Mouse (Mus musculus) hindbrain, embryonic 10.5 days (tissue): ENCODE data around the gene Cds2. TPM values are rescaled to one million over a fixed set of nuclear protein-coding genes. Genes with fewer than 3 reads are reported as not detected.
"Not testable (repeated sequence)": the region's sequence is repeated elsewhere in the genome, so short reads cannot be mapped to it uniquely, and the experiment has no call there.

Source experiments
- DNase-seq: peaks from one replicate; pipeline ENCODE4 v3.0.0-alpha.2; 2017; ENCODE audit warnings: low spot score
- H3K27ac ChIP-seq: fragments of 300-500 bp; sonication (generic); 2 replicates; pipeline ENCODE4 v1.5.1; 2016; ENCODE audit warnings: mild to moderate bottlenecking, moderate library complexity
- H3K27me3 ChIP-seq: fragments of 300-500 bp; sonication (generic); 2 replicates; pipeline ENCODE4 v1.6.1; 2016; ENCODE audit warnings: mild to moderate bottlenecking; ENCODE audit not compliant: poor library complexity, insufficient read depth, severe bottlenecking
- H3K36me3 ChIP-seq: fragments of 300-500 bp; sonication (generic); 2 replicates; pipeline ENCODE4 v1.6.1; 2016; ENCODE audit warnings: mild to moderate bottlenecking, moderate library complexity
- H3K4me1 ChIP-seq: fragments of 300-500 bp; sonication (generic); replicated peaks from 2 replicates; pipeline ENCODE4 v1.6.1; 2016; ENCODE audit warnings: mild to moderate bottlenecking
- H3K4me3 ChIP-seq: fragments of 300-500 bp; sonication (generic); 2 replicates; pipeline ENCODE4 v1.5.1; 2016; ENCODE audit warnings: mild to moderate bottlenecking, moderate library complexity
- H3K9me3 ChIP-seq: fragments of 300-500 bp; sonication (generic); 2 replicates; pipeline ENCODE4 v1.6.1; 2016; ENCODE audit warnings: mild to moderate bottlenecking, moderate library complexity
- WGBS: fragments of 180-500 bp; shearing (Covaris S2); methylation state at CpG from one replicate; pipeline ENCODE4 v1.1.7; 2016; 5-methylcytosine and 5-hydroxymethylcytosine counted together
- polyA plus RNA-seq: library from polyadenylated mRNA; unstranded; fragments of >200 nt; fragmentation: Nextera tagmentation; extraction: Ambion mirVana; gene quantifications from 2 replicates; pipeline ENCODE4 v1.2.1, GENCODE M21; 2016

Cds2 gene
- polyA plus RNA-seq, 1 experiment from 2014 or later: 31.3 TPM

DNA sequence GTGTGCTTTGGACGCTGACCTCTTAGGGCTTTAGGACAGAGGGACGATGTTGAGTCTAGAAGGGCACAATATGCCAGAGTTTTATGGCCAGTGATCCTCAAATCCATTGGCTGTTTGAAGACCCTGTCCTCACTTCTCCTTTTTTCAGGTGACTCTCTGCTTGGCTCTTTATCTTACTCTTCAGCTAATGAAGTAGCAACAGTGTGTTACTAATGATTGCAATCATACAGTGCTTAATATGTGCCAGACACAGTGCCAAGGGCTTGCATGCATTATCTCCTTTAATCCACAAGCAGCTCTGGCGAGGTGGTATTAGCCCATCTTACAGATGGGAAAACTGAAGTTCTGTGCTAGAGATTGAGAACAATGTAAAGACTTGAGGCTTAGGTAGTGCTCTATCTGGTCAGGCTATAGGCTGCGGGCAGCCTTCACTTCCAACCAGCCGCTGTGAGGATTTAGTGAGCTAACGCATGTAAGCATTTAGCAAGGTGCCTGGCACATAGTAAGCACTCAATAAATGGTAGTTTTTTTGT is 46.5 kb downstream of the Cds2 start:
- no peak overlapping the region for H3K4me3 ChIP-seq
- H3K4me1 ChIP-seq: no peaks in the 10 kb centered on the region; the same call in 1 of the 2 replicates
- peaks cover 63% of the 10 kb centered on the region for H3K36me3 ChIP-seq
- H3K9me3 ChIP-seq: no peaks in the 10 kb centered on the region
- no peaks in the 10 kb centered on the region for H3K27me3 ChIP-seq
- H3K27ac ChIP-seq: no peak overlapping the region
- 97% methylated on average over 6 of the region's 6 CpGs for WGBS
- DNase-seq: no peak

DNA sequence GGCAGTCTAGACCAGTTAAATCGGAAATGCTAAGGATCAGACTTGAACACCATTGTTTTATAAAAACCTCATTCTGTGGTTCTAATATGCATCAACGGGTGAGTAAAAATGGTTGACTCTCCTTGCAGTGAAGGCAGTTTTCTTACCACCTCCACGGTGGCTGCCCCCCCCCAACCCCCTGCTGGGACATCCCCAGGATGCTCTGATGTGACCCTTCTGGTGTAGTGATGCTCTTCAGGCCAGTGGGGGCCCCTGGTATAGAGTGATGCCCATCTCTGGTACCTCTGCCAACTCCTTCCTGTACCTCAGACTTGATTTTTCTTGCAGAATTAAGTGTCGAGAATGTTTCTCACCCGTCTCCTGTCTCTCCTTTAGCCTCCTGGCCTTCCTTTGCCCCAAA is 49.7 kb downstream of the Cds2 start:
- H3K4me1 ChIP-seq: no peaks in the 10 kb centered on the region
- H3K9me3 ChIP-seq: no peaks in the 10 kb centered on the region
- 77% methylated on average over 5 of the region's 5 CpGs for WGBS
- H3K27ac ChIP-seq: no peak overlapping the region
- DNase-seq: no peak
- peaks cover 32% of the 10 kb centered on the region for H3K36me3 ChIP-seq
- H3K4me3 ChIP-seq: no peak overlapping the region
- H3K27me3 ChIP-seq: no peaks in the 10 kb centered on the region

GRCm38 (mm10) chr2:132313568-132313967 is 50.6 kb downstream of the Cds2 start:
- Histone ChIP-seq H3K27me3 (no peaks in the 10 kb centered on the region), H3K4me3 (no peak overlapping the region), H3K36me3 (peaks cover 22% of the 10 kb centered on the region), H3K27ac (no peak overlapping the region), H3K9me3 (no peaks in the 10 kb centered on the region), H3K4me1 (no peaks in the 10 kb centered on the region)
- no peak for DNase-seq
- 90% methylated on average over 2 of the region's 2 CpGs for WGBS

DNA sequence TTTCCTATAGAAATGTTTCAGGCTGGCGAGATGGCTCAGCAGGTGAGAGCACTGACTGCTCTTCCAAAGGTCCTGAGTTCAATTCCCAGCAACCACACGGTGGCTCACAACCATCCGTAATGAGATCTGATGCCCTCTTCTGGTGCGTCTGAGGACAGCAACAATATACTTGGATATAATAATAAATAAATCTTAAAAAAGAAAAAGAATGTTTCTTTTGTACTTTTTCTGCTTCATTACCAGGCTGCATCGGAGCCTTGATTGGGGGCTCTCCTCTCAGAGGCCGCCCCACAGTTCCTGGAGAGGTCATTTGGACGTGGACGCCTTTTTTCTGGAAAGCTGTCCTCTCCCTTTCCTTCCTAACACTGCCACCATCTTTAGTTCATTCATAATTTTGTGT is 51.1 kb downstream of the Cds2 start:
- peaks cover 17% of the 10 kb centered on the region; the same call in 1 of the 2 replicates for H3K36me3 ChIP-seq
- WGBS: 87% methylated on average over 8 of the region's 8 CpGs
- H3K9me3 ChIP-seq, DNase-seq, H3K27me3 ChIP-seq, H3K4me3 ChIP-seq, H3K4me1 ChIP-seq, H3K27ac ChIP-seq: not testable (repeated sequence)

GRCm38 (mm10) chr2:132316041-132316808 is 53.3 kb downstream of the Cds2 start:
- DNase-seq: peak; percentile 50
- H3K4me3 ChIP-seq: no peak overlapping the region
- H3K27me3 ChIP-seq: no peaks in the 10 kb centered on the region
- 0 out of 2 replicates have a peak, but pooled peaks cover 6% of the 10 kb centered on the region for H3K36me3 ChIP-seq
- no peaks in the 10 kb centered on the region for H3K4me1 ChIP-seq
- H3K27ac ChIP-seq: no peak overlapping the region
- no peaks in the 10 kb centered on the region for H3K9me3 ChIP-seq
- 40% methylated on average over 8 of the region's 8 CpGs for WGBS

GRCm38 (mm10) chr2:132317178-132317577 is 54.2 kb downstream of the Cds2 start:
- 79% methylated on average over 1 of the region's 1 CpGs for WGBS
- Histone ChIP-seq H3K27ac (no peak overlapping the region), H3K4me3 (no peak overlapping the region), H3K27me3 (no peaks in the 10 kb centered on the region), H3K4me1 (no peaks in the 10 kb centered on the region), H3K36me3 (0 out of 2 replicates have a peak, but pooled peaks cover 2% of the 10 kb centered on the region), H3K9me3 (no peaks in the 10 kb centered on the region)
- DNase-seq: no peak

GRCm38 (mm10) chr2:132320516-132320915 is 57.6 kb downstream of the Cds2 start:
- WGBS: 68% methylated on average over 5 of the region's 5 CpGs

GRCm38 (mm10) chr2:132323541-132323940 is 60.6 kb downstream of the Cds2 start:
- no peak for DNase-seq
- Histone ChIP-seq H3K27me3 (no peaks in the 10 kb centered on the region), H3K36me3 (no peaks in the 10 kb centered on the region), H3K9me3 (no peaks in the 10 kb centered on the region), H3K27ac (no peak overlapping the region), H3K4me1 (no peaks in the 10 kb centered on the region), H3K4me3 (no peak overlapping the region)
- 73% methylated on average over 4 of the region's 4 CpGs for WGBS

More at GRCm38 (mm10) chr2:132320516-132320915, 57.6 kb downstream of the Cds2 start:
- no peak overlapping the region for H3K27ac ChIP-seq
- no peak overlapping the region for H3K4me3 ChIP-seq
- H3K9me3 ChIP-seq: no peaks in the 10 kb centered on the region
- H3K36me3 ChIP-seq: no peaks in the 10 kb centered on the region
- H3K4me1 ChIP-seq: no peaks in the 10 kb centered on the region
- no peak for DNase-seq
- no peaks in the 10 kb centered on the region for H3K27me3 ChIP-seq

DNA sequence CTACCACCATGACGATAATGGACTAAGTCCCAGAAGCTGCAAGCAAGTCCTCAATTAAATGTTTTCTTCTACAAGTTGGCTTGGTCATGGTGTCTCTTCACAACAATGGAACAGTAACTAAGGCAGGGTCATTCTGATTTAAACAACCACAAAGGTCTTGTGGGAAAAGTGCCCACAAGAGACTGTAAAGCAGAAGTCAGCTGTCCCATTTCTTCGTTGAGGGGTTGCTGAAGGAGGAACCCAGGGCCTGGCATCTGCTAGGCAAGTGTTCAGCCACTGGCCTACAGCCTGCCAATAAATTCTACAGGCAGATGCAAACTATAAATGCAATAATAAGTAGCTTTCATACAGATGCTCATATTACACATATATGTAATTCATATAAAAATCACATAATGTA is 74.3 kb downstream of the Cds2 start:
- 88% methylated on average over 2 of the region's 2 CpGs for WGBS
- no peaks in the 10 kb centered on the region for H3K27me3 ChIP-seq
- H3K27ac ChIP-seq: no peak overlapping the region

DNA sequence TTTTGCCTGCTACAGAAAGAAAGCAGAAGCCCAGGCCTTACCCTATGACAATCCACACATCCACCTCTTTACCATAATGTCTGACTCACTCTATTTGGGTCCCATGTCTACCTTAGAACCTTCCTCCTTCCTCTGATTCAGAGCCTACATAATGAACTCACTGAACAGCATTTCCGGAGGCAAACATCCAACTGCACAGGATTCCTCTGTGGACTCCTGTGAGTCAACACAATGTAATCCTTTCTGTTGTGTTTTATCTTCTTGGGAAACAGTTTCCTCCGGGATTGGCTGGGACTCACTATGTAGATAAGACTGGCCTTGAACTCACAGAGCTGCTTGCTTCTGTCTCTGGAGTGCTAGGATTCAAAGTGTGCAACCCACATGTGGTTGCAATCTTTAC is 77.4 kb downstream of the Cds2 start:
- DNase-seq: no peak
- H3K4me3 ChIP-seq: no peak overlapping the region
- no peaks in the 10 kb centered on the region for H3K36me3 ChIP-seq
- H3K27ac ChIP-seq: no peak overlapping the region
- 79% methylated on average over 2 of the region's 2 CpGs for WGBS
- no peaks in the 10 kb centered on the region for H3K27me3 ChIP-seq
- H3K9me3 ChIP-seq: no peaks in the 10 kb centered on the region
- H3K4me1 ChIP-seq: no peaks in the 10 kb centered on the region

More for the DNA sequence above, 74.3 kb downstream of the Cds2 start:
- no peaks in the 10 kb centered on the region for H3K4me1 ChIP-seq
- no peak overlapping the region for H3K4me3 ChIP-seq
- DNase-seq: no peak
- no peaks in the 10 kb centered on the region for H3K36me3 ChIP-seq
- H3K9me3 ChIP-seq: no peaks in the 10 kb centered on the region

- H3K36me3 ChIP-seq: no peaks in the 10 kb centered on the region
- no peak overlapping the region for H3K27ac ChIP-seq
- WGBS: 93% methylated on average over 3 of the region's 3 CpGs
- H3K4me3 ChIP-seq: no peak overlapping the region
- H3K4me1 ChIP-seq: no peaks in the 10 kb centered on the region
- no peaks in the 10 kb centered on the region for H3K27me3 ChIP-seq
- DNase-seq: no peak
- no peaks in the 10 kb centered on the region for H3K9me3 ChIP-seq
Measured at GRCm38 (mm10) chr2:132341293-132341692, 78.3 kb downstream of the Cds2 start.

- Histone ChIP-seq H3K36me3 (no peaks in the 10 kb centered on the region), H3K9me3 (no peaks in the 10 kb centered on the region), H3K27ac (no peak overlapping the region), H3K4me1 (no peaks in the 10 kb centered on the region), H3K4me3 (no peak overlapping the region), H3K27me3 (no peaks in the 10 kb centered on the region)
- WGBS: 92% methylated on average over 11 of the region's 11 CpGs
- no peak for DNase-seq
Measured at GRCm38 (mm10) chr2:132343846-132344245, 80.9 kb downstream of the Cds2 start.
